Mouse (Mus musculus) gastrocnemius, adult 2 months (tissue): ENCODE data around the gene Ccin. TPM values are rescaled to one million over a fixed set of nuclear protein-coding genes. Genes with fewer than 3 reads are reported as not detected.

Experiments used
- DNase-seq: peaks from one replicate; pipeline ENCODE4 v3.0.0; 2022
- H3K27ac ChIP-seq: fragments of 200-600 bp; 2 replicates; pipeline ENCODE4 v1.8.1; 2022; ENCODE audit warnings: mild to moderate bottlenecking
- H3K4me3 ChIP-seq: fragments of 200-600 bp; 2 replicates; pipeline ENCODE4 v1.8.1; 2022; ENCODE audit warnings: mild to moderate bottlenecking, moderate library complexity
- CTCF ChIP-seq: fragments of 200-600 bp; IDR thresholded peaks from 2 replicates; pipeline ENCODE4 v1.8.1; 2022; ENCODE audit warnings: antibody characterized with exemption, mild to moderate bottlenecking, moderate library complexity
- intact Hi-C: fragments of 180-260 bp; cut with DNase I; formaldehyde crosslinking; loops from one replicate; pipeline ENCODE4 v1.15.1; 2025
- total RNA-seq, 2 experiments: library from RNA; stranded (reverse); gene quantifications; 2 replicates each; pipeline ENCODE4 v1.2.3; 2021

Gene Ccin
- total RNA-seq, 2 experiments from 2014 or later, result not detected

- H3K4me3 ChIP-seq, result no peak overlapping the region
- intact Hi-C loops, result no loop called here
- peak overlapping the region; percentile 39 for H3K27ac ChIP-seq
- DNase-seq, result peak; percentile 71
- TF ChIP-seq CTCF, result no peak
These were observed 4.5 kb upstream of the Ccin start for GRCm38 (mm10) chr4:43978521-43979443.

- no peak overlapping the region; the same call in 1 of the 2 replicates for H3K27ac ChIP-seq
- TF ChIP-seq CTCF, result no peak
- intact Hi-C loops, result loop anchor here (10.0 kb wide), 1 partner anchor 235 kb away; no protein-coding TSS in a partner anchor
These were observed 3.5 kb upstream of the Ccin start for GRCm38 (mm10) chr4:43979746-43980145.

GRCm38 (mm10) chr4:43980236-43980635 lies 3.0 kb upstream of the Ccin start:
- DNase-seq, result no peak

More at GRCm38 (mm10) chr4:43979746-43980145, 3.5 kb upstream of the Ccin start:
- no peak overlapping the region for H3K4me3 ChIP-seq
- peak; percentile 59 for DNase-seq

GRCm38 (mm10) chr4:43980846-43981245 lies 2.4 kb upstream of the Ccin start:
- H3K27ac ChIP-seq, result no peak overlapping the region
- no peak for TF ChIP-seq CTCF
- DNase-seq, result no peak
- H3K4me3 ChIP-seq, result no peak overlapping the region
- intact Hi-C loops, result loop anchor here (10.0 kb wide), 1 partner anchor 236 kb away; no protein-coding TSS in a partner anchor

More at GRCm38 (mm10) chr4:43980236-43980635, 3.0 kb upstream of the Ccin start:
- no peak for TF ChIP-seq CTCF
- intact Hi-C loops, result loop anchor here (10.0 kb wide), 1 partner anchor 235 kb away; no protein-coding TSS in a partner anchor
- no peak overlapping the region for H3K4me3 ChIP-seq
- no peak overlapping the region for H3K27ac ChIP-seq

GRCm38 (mm10) chr4:43981251-43981650 lies 2.0 kb upstream of the Ccin start:
- TF ChIP-seq CTCF, result no peak
- intact Hi-C loops, result loop anchor here (10.0 kb wide), 1 partner anchor 236 kb away; no protein-coding TSS in a partner anchor
- Histone ChIP-seq H3K27ac (no peak overlapping the region), H3K4me3 (no peak overlapping the region)
- no peak for DNase-seq

GRCm38 (mm10) chr4:43982053-43982732 lies 1.1 kb upstream of the Ccin start:
- Histone ChIP-seq H3K27ac (peak overlapping the region; percentile 43), H3K4me3 (peak overlapping the region; percentile 64)
- intact Hi-C loops, result loop anchor here (1.0 to 10.0 kb wide), 3 partner anchors 56 to 237 kb away; no protein-coding TSS in a partner anchor
- peak; percentile 99 for TF ChIP-seq CTCF
- DNase-seq, result peak; percentile 95

- Histone ChIP-seq H3K4me3 (no peak overlapping the region), H3K27ac (no peak overlapping the region)
- no peak for DNase-seq
- no peak for TF ChIP-seq CTCF
- intact Hi-C loops, result loop anchor here (10.0 kb wide), 1 partner anchor 239 kb away; no protein-coding TSS in a partner anchor
These were observed 473 bp downstream of the Ccin start for GRCm38 (mm10) chr4:43983756-43984155.

- no peak for TF ChIP-seq CTCF
- no peak overlapping the region for H3K4me3 ChIP-seq
- intact Hi-C loops, result loop anchor here (10.0 kb wide), 1 partner anchor 240 kb away; no protein-coding TSS in a partner anchor
- no peak overlapping the region for H3K27ac ChIP-seq
- DNase-seq, result no peak
These were observed 1.0 kb downstream of the Ccin start for GRCm38 (mm10) chr4:43984326-43984725.

- intact Hi-C loops, result loop anchor here (10.0 kb wide), 1 partner anchor 244 kb away; no protein-coding TSS in a partner anchor
These were observed 5.7 kb downstream of the Ccin start for GRCm38 (mm10) chr4:43988976-43989375.

GRCm38 (mm10) chr4:43993072-43993471 lies 9.8 kb downstream of the Ccin start:
- no peak overlapping the region for H3K4me3 ChIP-seq
- intact Hi-C loops, result no loop called here
- no peak for TF ChIP-seq CTCF
- H3K27ac ChIP-seq, result no peak overlapping the region
- no peak for DNase-seq

More at GRCm38 (mm10) chr4:43988976-43989375, 5.7 kb downstream of the Ccin start:
- TF ChIP-seq CTCF, result no peak
- Histone ChIP-seq H3K4me3 (no peak overlapping the region), H3K27ac (no peak overlapping the region)
- no peak for DNase-seq

GRCm38 (mm10) chr4:43994342-43994741 lies 11.1 kb downstream of the Ccin start:
- no peak overlapping the region for H3K4me3 ChIP-seq
- no peak for TF ChIP-seq CTCF
- no peak overlapping the region for H3K27ac ChIP-seq
- no peak for DNase-seq
- intact Hi-C loops, result no loop called here

GRCm38 (mm10) chr4:44003622-44004021 lies 20.3 kb downstream of the Ccin start:
- no peak overlapping the region for H3K4me3 ChIP-seq
- intact Hi-C loops, result no loop called here
- no peak for DNase-seq
- H3K27ac ChIP-seq, result no peak overlapping the region
- no peak for TF ChIP-seq CTCF
